Mouse (Mus musculus): ENCODE data around the gene Pdcd7. TPM values are rescaled to one million over a fixed set of nuclear protein-coding genes. Genes with fewer than 3 reads are reported as not detected.

Gene Pdcd7
- total RNA-seq, 2 experiments from 2014 or later: 13.6 to 17.1 TPM

DNA sequence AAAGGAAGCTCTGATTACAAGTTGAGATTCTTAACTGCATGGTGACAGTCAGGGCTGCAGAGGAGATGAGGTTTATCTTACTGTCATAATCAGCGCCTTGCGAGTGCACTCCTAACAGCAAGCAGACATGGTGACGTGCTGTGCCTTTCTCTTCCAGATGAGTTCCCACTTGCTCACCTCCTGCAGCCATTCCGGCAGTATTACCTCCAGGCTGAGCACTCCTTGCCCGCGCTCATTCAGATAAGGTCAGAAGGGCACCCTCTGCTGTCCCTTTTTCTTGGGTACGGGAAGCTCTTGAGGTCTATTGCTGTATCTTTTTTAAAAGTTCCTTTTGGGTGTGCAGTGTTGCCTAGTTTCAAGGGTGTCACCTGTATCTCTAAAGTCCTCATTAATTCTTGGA is 10.7 kb downstream of the Pdcd7 start:
- no peak for DNase-seq

DNA sequence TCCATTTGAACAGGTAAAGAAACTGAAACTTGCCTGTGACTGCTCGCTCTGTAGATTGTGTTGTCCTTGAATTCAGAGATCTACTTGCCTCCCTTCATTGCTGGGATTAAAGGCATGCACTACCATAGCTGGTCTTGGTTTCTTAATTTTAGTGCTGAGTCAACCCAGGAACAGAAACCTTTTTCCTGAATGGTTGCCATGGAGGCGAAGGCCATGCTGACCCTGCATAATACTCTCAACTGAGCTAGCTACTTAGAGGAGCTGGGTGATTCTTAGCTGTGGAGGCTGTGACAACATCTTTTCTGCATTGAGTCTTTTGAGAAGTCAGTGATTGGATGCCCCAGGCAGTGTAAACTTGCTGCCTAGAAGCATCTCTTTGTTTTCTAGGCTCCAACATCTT is 11.1 kb downstream of the Pdcd7 start:
- peak; percentile 73 for DNase-seq

DNA sequence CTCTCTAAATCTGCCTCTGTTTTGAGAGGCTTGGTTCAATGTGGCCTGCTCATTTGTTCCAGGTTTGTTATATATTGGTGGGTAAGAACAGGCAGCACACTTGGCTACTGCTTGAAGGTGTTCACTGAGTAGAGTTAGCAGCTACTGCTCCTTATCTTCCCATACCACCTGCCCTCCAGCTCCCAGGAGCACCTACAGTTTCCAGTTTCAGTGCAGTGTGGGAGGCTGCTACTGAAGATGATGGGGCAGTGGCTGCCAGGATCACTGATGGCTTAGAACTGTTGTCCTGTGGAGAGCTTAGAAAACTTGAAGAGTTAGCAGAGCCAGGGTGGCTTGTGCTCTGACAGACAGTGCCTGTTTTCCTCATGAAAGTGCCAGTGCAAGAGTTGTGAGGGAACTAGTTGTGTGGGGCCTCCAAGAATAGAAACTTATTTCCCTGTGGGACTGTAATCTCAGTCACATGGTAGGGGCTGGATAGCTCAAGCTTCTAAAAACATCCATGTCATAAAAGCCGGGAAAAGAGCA is 13.1 kb downstream of the Pdcd7 start:
- DNase-seq: no peak

DNA sequence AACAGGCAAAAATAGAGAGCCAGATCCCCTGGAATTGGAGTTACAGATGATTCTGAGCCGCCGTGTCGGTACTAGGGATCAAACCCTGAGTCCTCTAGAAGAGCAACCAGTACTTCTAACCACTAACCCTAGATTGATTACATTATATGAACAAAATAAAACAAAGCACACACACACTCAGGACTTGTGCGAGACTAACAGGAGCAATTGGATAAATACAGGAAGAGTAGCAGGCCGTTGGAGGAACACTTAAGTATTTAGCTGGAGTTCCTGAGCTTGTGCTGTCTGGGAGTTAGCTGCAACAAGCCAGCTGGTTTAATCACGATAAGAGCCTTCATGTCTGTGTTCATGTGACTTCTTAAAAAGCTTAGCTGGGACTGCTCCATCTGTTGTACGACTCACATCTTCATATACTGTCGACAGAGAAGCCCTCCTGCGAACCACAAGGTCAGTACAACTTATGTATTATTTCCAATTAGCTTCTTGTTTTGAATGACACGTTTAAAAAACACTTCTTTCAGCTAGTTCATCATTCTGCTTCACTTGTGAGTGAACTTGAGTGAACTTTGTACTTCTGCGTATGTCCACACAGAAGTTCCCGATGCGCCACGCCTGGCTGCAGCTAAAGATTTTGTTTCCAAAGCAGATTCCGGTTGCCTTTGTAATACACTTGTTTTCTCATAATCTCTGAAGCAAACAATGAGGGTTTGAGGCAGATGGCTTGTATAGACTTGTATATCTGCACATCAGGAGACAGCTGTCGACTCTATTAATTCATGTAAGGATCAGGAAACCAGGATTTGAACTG is 14.9 kb downstream of the Pdcd7 start, which contains the start of gene Ubap1l:
Gene Ubap1l, plus strand, starts transcription at position 401 of the 808 bp plus-strand sequence.
- no peak for DNase-seq

DNA sequence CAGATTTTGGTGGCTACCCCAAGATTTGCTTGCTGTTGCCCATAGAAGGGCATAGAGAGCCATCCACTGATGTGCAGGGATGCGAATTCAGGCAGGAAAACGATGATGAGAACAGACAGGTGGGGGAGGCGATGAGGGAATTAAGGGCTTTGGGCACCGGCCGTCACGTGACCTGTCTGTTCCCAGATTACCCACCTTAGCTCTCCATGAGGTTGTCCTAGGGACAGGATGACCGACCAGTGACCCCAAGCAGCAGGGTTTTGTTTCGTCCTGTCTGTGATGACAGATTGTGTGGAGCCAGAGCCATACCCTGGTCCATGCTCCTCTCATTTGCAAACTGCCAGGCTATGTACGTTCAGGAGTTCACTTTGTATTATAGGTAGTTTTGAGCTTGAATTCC is 17.8 kb downstream of the Pdcd7 start:
- no peak for DNase-seq

DNA sequence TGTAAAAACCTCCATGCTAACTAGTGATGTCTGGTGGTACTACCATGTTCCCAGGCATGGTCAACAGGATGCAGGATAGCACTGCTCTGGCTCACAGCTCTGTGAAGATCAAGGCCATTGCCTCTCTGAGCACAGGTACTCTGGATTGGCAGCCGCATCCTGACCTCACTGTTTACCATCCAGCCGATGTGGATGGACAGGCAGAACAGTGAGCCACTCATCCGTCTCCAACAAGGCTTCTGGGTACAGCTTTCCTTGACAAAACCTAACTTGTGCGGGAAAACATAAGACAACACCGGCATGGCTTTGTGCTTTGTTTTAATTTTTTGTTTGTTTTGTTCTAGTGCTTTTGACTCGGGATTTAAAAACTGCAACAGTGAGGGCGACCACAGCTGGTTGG is 19.8 kb downstream of the Pdcd7 start:
- DNase-seq: no peak

DNA sequence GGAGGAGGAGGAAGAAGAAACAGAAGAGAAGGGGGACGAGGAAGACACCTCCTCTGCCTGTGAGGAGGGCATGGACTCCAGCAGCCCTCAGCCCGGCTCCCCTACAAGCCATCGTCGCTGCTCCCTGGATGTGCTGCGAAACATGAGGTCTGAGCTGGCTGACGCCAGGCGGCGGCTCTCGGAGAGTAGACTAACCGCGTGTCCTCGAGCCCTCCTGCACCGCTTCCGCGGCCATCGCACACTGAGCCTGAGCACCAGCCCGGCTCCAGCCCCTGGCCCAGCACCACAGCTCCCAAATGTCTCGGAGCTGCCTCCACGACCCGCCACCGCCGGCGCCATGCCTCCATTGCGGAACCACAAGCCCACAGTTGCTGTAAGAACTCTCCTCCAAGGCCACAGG is 25.9 kb downstream of the Pdcd7 start:
- DNase-seq: no peak

DNA sequence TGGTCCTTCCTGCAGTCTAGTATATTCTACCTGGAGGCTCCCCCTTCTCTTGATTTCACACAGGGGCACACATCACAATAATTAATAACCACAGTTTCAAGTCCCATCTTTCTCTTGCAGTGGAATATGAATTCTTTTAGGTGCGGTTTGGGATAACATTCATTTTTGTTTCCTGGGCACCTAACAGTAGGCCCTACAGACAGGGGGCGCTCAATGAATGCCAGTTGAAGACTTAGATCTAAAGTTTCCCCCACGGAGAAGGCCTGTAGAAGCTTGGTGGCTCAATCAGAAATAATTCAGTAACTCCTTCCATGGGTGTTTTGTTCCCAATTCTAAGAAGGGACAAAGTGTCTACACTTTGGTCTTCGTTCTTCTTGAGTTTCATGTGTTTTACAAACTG is 26.5 kb downstream of the Pdcd7 start:
- DNase-seq: peak; percentile 72

DNA sequence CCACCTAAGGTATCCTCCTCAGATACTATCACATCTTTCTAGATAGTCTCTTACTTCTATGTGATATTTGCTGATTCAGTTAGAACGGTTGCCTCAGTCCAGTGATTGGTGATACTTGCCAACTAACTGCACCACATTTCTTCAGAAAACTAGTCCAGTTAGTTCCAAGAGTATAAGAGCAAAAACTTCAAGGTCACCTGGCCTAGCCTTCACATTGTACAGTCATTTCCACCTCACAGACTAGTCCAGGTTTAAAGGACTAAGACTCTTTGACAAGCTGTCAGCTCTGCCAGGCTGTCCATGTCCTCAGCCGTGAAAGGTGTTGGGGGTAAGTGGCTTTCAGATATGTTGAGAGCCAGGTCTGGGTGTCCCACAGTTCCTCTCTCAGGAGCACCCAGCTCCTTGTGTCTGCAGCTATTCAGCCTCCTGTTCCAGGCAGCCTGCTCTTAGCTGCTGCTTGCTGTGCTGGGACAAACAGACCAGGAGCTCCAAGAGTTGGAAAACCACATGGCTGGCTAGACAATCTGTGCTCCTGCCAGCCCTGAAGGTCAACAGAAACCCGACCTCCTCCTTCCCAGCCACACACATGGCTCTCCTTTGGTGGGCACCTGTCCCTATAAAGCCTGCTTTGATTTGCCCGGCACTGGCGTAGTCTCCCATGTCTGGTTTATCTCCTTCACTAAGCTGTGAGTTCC is 28.7 kb downstream of the Pdcd7 start:
- peak; percentile 58 for DNase-seq

DNA sequence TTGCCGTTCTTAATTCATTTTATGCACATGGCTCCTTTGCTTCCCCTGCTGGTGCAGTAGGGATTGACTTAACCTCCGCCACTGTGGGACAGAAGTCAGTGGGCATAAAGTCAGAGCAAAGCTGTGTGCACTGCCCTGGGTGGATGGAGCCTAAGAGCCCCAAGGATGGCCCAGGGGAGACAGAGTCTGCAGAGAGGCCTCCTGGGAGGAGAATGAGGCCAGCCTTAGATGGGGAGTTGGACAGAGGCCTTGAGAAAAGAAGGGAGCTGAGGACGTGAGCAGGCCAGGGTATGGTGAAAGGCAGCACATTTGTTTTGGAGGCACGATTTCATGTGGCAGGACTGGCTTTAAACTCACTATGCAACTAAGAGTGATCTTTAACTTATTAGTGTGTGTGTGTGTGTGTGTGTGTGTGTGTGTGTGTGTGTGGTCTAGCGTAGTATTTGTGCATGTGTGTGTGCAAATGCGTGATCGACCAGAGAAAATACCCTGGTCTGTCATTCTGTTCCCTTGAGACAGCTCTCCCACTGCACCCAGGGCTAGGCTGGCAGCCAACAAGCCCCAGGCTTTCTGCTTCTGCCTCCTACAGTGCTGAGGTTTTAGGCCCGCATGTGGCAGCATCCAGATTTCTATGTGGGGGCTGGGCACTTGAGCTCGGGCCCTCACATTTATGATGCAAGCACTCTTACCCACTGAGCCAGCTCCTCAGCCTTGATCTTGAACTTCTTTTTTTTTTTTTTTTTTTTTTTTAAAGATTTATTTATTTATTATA is 29.4 kb downstream of the Pdcd7 start:
- DNase-seq: peak; percentile 74

DNA sequence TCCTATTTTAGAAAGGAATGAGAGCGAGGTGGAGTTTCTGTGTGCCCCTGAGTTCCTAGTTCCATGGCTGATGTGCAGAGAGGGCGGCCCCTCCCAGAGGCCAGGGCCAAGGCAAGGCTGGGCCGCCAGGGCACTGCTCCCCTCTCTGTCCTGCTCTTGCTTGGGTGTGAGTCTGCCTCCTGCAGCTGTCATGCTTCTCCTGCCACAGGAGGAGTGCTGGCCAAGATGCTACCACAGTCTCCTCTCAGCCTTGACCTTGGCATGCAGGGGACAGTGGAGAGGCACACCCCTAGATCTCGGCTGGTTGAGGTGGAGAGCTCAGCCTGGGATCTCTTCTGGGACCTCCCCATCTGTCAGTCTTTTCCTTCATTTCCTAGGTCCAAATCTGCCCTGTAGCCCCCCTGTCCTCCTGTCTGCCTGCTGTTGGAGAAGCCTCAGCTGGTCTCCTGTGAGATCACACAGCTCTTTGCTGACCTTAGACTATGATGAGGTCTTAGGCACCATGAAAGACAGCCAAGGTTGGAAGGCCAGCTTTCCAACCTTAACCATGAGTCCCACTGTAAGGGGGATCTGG is 35.2 kb downstream of the Pdcd7 start:
- no peak for DNase-seq

DNA sequence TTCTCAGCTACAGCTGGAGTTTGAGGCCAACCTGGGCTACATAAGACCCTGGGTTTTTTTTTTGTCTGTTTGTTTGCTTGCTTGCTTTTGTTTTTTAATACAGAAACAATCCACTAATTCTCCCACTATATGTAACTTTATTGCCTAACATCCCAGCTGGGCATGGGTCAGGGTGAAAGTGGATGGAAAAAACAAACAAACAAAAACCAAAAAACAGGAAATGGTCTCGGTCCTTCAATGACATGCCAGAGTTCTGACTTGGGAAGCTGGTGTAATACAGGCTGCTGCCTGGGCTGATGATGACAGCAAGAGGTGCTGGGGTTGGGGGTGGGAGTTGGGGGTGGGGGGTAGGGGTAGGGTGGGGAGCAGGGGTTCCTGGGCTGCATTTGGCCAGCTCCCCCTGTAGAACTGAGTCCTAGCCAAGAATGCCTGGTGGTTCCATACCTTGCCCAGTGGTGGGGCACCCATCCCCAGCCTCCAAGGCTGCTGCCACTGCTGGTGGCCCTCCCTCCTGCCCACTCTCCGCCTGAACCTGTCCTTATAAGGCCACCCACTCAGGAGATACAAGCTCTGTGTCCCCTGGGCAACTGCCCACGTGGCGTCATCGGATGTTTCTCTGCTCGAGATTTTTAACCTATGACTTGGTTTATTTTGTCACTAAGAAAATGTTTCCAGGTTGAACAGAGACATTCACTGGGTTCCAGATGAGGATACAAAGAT is 36.3 kb downstream of the Pdcd7 start:
- no peak for DNase-seq

DNA sequence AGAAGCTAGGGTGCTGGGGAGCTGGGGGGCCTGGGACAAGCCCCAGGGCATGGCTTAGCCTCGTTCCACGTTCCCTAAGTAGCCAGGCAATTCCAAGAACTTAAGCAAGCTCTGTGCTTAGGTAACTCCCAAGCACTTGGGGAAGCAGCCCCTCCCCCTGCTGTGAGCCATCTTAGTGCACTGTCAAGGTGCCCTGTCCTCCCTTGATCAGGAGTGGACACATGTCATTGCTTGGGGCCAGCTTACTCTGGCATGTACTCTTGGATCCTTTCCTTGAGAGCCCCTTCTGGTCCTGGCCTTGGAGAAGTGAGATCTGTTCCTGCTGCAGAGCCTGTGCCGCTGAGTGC is 36.8 kb downstream of the Pdcd7 start:
- DNase-seq: peak; percentile 46

DNA sequence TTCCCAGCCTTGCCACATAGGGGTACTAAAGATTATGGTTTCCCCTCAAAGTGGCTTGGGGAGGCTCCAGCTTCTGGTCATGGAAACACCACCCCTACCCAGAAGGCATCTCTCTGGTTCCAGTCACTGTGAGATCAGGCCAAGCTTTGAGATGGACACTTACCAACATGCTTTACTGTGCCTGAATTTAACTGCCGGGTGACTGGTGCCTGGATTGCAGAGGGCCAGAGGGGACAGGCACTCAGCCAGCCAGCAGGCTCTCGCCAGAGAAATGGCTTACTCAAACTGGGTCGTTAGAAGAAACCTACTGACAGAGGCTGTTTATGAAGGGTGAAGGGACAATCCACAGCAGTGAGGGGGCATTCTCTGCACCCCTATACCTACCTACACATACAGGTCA is 38.4 kb downstream of the Pdcd7 start:
- DNase-seq: peak; percentile 67

DNA sequence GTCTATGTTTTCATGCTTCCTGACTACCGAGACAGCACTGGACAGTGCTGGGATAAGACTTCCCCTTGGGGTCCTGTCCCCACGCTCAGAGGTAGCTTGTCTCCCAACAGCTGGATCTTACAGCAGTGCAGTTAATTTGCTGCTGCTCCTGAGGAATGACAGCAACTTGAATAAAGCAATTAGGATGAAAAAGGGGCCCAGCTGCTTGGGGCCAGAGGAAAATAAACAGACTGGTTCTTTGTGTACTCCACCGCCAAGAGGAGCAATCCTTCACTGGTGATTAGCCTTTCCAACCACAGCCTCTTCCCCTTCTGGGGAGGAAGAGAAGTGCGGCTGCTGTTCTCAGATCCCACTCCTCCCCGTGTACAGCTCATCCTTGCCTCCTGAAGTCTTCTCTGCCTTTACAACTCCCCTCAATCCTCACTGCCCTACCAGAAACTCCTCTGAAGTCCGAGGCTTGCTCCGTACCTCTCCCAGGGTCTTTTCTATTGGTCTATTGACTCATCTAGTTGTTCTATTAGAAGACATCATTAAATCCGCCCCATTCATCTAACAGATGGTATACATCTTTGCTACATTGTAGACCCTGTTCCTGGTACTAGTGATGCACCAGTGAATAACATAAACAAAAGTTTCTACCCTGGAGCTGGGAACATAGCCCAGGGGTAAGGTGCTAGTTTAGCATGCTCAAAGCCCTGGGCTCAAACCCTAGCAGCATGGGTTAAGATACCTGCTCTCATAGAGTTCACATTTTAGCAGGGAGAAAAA is 40.7 kb downstream of the Pdcd7 start:
- no peak for DNase-seq

DNA sequence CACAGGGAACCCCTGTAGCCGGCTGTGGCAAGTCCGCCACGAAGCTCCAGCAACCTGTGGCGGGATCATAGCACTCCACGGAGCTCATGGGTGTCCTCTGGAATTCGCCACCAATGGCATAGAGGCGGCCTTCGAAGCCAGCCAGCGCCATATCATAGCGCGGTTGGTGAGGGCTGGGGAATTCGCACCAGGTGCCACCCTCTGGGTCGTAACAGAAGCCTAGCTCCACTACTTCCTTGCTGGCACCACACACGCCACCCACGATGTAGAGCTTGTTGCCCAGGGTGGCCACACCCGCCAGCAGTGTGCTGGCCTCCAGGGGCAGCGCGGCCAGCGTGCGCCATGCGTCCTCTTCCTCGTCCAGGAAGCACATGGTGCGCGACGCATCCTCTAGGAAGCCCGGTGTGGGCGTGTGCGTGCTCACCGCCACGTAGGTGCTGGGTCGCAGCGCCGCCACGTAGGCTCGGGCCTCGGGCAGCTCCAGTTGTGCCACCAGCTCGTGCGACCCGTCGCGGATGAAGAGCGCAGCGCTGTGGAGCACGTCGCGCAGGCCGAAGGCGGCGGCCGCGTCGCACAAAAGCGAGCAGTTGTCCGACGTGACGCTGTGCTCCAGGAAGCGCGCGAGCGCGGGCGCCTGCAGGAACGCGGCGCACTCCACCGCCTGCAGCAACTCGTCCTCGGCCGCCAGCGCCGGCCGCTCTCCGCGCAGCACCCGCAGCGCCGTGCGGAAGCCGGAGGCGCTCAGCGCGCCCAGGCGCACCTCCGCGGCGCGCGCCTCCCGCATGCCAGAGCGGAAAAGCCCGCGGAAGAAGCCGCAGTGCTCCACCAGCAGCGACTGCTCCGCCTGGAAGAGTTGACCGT is 45.1 kb downstream of the Pdcd7 start:
- DNase-seq: peak; percentile 35

DNA sequence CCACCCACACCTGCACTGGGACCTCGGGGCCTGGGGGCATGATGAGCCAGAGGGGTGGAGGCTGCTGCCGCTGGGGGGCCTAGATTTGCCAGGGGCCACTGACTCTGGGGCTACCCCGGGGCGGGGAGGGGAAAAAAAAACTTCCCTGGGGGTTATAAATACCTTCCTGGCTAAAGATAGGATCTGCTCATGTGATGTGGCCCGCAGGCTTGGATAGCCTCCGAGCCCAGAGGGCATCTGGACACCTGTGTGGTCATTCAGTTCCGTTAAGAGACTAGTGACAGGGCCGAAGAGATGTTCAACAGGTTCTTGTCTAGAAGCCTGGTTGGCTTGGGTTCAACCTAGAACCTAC is 45.7 kb downstream of the Pdcd7 start, which contains the start of gene Kbtbd13:
Gene Kbtbd13, minus strand, starts transcription at position 40 of the 352 bp plus-strand sequence.
- no peak for DNase-seq

DNA sequence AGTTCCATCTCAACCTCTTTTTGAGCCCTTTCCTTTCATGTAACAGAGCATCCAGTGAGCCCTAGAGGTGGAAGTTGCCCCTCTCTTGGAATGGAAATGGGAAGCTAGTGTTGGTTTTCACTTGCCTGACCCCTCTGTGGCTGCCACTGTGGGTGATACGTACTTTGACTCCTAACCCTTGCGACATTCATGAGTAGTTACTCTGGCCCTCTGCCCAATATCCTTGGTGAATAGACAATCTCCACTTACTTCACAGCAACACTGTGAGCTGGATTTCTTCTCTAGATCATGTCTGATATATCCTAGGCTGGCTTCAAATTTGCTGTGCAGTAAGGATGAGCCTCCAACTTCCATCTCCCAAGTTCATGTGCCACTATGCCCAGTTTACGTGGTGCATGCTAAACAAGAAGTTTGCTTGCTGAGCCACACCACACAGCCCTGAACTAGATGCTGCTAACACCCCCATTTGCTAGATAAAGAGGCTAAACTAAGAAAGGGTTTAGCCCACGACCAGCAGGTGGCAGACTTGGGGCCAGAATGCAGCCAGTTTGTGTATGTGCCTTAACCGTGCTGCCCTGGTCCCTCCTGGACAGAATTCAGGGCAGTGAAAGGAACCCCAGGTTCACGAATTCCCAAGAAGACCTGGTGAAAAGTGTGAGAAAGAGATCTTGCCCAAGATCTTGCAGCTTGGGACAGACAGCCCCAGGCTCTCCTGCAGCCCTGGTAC is 46.9 kb downstream of the Pdcd7 start:
- DNase-seq: peak; percentile 84

DNA sequence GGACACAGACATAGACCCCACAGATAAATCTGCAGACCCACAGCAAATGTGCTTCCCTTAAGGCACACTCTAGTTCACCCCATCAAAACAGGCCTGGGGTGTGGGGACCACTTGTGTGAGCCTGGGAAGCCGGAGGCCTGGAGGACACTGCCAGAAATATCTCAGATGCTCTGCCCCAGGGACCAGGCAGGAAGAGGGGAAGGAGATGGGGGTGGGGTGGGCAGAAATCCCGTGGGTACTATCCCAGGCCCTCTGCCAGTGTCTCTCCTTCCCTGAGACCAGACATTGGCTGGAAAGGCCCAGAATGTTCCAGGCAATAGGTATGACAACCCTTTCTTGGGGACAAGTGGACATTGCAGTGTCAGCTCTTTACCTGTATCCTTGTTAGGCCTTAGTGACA is 47.7 kb downstream of the Pdcd7 start:
- peak; percentile 43 for DNase-seq

Measured in adrenal gland, postnatal 10 days (tissue).